Mouse (Mus musculus) activated CD4-positive, CD25-positive, alpha-beta regulatory T cell, adult 9 weeks (primary cell): Measurements from ENCODE around the gene Mettl21c. TPM values are rescaled to one million over a fixed set of nuclear protein-coding genes. Genes with fewer than 3 reads are reported as not detected.

Experiments
- polyA plus RNA-seq: library from polyadenylated mRNA; unstranded; fragments of 100-300 nt; shearing (Covaris generic); gene quantifications from one replicate; pipeline ENCODE4 v1.2.1, GENCODE M21; 2017

The Mettl21c gene
- polyA plus RNA-seq: 0.34 TPM

GRCm38 (mm10) chr1:44019934-44020333 lies at the start of gene Mettl21c:
TSS of gene Mettl21c (minus strand) at chr1:44020034.

GRCm38 (mm10) chr1:44061836-44062235 lies 42.0 kb upstream of the Mettl21c start, which contains the start of gene Gm8251:
TSS of gene Gm8251 (minus strand) at chr1:44061936.

Other genes with a start within 250 kb of the Mettl21c start
- 16.9 TPM for gene Uxs1, start 192.2 kb downstream of the Mettl21c start, polyA plus RNA-seq
- 190 TPM for gene Tpp2, start 86.4 kb downstream of the Mettl21c start, polyA plus RNA-seq
- 0.13 TPM for gene Gm8251, start 41.9 kb upstream of the Mettl21c start, polyA plus RNA-seq
- 42.6 TPM for gene Tex30, start 82.4 kb upstream of the Mettl21c start, polyA plus RNA-seq
- gene Kdelc1, start 98.8 kb upstream of the Mettl21c start, polyA plus RNA-seq: 17.4 TPM
- gene Bivm, start 98.9 kb upstream of the Mettl21c start, polyA plus RNA-seq: 11.7 TPM
- 26.8 TPM for gene Ercc5, start 127.7 kb upstream of the Mettl21c start, polyA plus RNA-seq
- not detected for gene Mettl21e, start 198.9 kb upstream of the Mettl21c start, polyA plus RNA-seq